Mouse (Mus musculus) forebrain, embryonic 11.5 days (tissue): ENCODE data around the gene Smim14. TPM values are rescaled to one million over a fixed set of nuclear protein-coding genes. Genes with fewer than 3 reads are reported as not detected.

Source experiments
- ATAC-seq: fragments of 200-750 bp; cut with Nextera tagmentation; replicated peaks from 2 replicates; pipeline ENCODE4 v1.8.0; 2017; ENCODE audit warnings: moderate TSS enrichment; ENCODE audit not compliant: low FRiP score
- DNase-seq: peaks from one replicate; pipeline ENCODE4 v3.0.0-alpha.2; 2017; ENCODE audit warnings: low spot score
- H3K27ac ChIP-seq: fragments of 300-500 bp; sonication (generic); 2 replicates; pipeline ENCODE4 v1.5.1; 2014; ENCODE audit warnings: low read depth, low read length
- H3K27me3 ChIP-seq: fragments of 300-500 bp; sonication (generic); 2 replicates; pipeline ENCODE4 v1.6.1; 2014; ENCODE audit warnings: mild to moderate bottlenecking, low read length, mixed read lengths; ENCODE audit not compliant: control insufficient read depth, insufficient read depth
- H3K36me3 ChIP-seq: fragments of 300-500 bp; sonication (generic); 2 replicates; pipeline ENCODE4 v1.6.1; 2014; ENCODE audit warnings: mild to moderate bottlenecking, low read length, moderate library complexity, mixed read lengths; ENCODE audit not compliant: control insufficient read depth, insufficient read depth
- H3K4me1 ChIP-seq: fragments of 300-500 bp; sonication (generic); replicated peaks from 2 replicates; pipeline ENCODE4 v1.6.1; 2014; ENCODE audit warnings: low read length, mixed read lengths; ENCODE audit not compliant: control insufficient read depth, insufficient read depth
- H3K4me2 ChIP-seq: fragments of 300-500 bp; sonication (generic); 2 replicates; pipeline ENCODE4 v1.6.1; 2014; ENCODE audit warnings: low read depth, mild to moderate bottlenecking, low read length, moderate library complexity, mixed read lengths; ENCODE audit not compliant: severe bottlenecking
- H3K4me3 ChIP-seq: fragments of 300-500 bp; sonication (generic); 2 replicates; pipeline ENCODE4 v1.5.1; 2014; ENCODE audit warnings: low read depth, low read length
- H3K9ac ChIP-seq: fragments of 300-500 bp; sonication (generic); 2 replicates; pipeline ENCODE4 v1.6.1; 2014; ENCODE audit warnings: low read length
- H3K9me3 ChIP-seq: fragments of 300-500 bp; sonication (generic); 2 replicates; pipeline ENCODE4 v1.6.1; 2016; ENCODE audit warnings: low read length, mixed read lengths; ENCODE audit not compliant: control insufficient read depth
- WGBS: fragments of 180-500 bp; shearing (Covaris S2); extraction: QIAGEN DNeasy Blood & Tissue Kit; methylation state at CpG from one replicate; pipeline ENCODE4 v1.1.7; 2014; 5-methylcytosine and 5-hydroxymethylcytosine counted together
- polyA plus RNA-seq: library from polyadenylated mRNA; unstranded; fragments of >200 nt; fragmentation: Nextera tagmentation; extraction: Ambion mirVana; gene quantifications from 2 replicates; pipeline ENCODE4 v1.2.1, GENCODE M21; 2014

Smim14 gene
- polyA plus RNA-seq, 1 experiment from 2014 or later, result 71.9 TPM

GRCm38 (mm10) chr5:65466911-65467310, 70.1 kb downstream of the Smim14 start:
- 87% methylated on average over 3 of the region's 3 CpGs for WGBS

GRCm38 (mm10) chr5:65460361-65460760, 76.6 kb downstream of the Smim14 start:
- no peak for DNase-seq
- Histone ChIP-seq H3K4me3 (no peak overlapping the region), H3K4me2 (no peak overlapping the region), H3K27ac (no peak overlapping the region), H3K9ac (no peak overlapping the region), H3K4me1 (no peaks in the 10 kb centered on the region), H3K9me3 (no peaks in the 10 kb centered on the region), H3K27me3 (no peaks in the 10 kb centered on the region), H3K36me3 (no peaks in the 10 kb centered on the region)
- ATAC-seq, result no peak
- WGBS, result 88% methylated on average over 14 of the region's 14 CpGs

More at GRCm38 (mm10) chr5:65466911-65467310, 70.1 kb downstream of the Smim14 start:
- H3K9ac ChIP-seq, result no peak overlapping the region
- H3K9me3 ChIP-seq, result no peaks in the 10 kb centered on the region
- ATAC-seq, result no peak
- no peaks in the 10 kb centered on the region for H3K4me1 ChIP-seq
- H3K4me2 ChIP-seq, result no peak overlapping the region
- no peaks in the 10 kb centered on the region; the same call in 1 of the 2 replicates for H3K36me3 ChIP-seq
- DNase-seq, result no peak
- no peak overlapping the region for H3K27ac ChIP-seq
- H3K27me3 ChIP-seq, result no peaks in the 10 kb centered on the region
- H3K4me3 ChIP-seq, result no peak overlapping the region

GRCm38 (mm10) chr5:65459454-65459853, 77.5 kb downstream of the Smim14 start:
- no peak overlapping the region for H3K9ac ChIP-seq
- no peak for ATAC-seq
- no peak overlapping the region for H3K4me3 ChIP-seq
- H3K4me1 ChIP-seq, result no peaks in the 10 kb centered on the region
- H3K4me2 ChIP-seq, result no peak overlapping the region
- H3K27ac ChIP-seq, result no peak overlapping the region
- no peak for DNase-seq
- H3K27me3 ChIP-seq, result no peaks in the 10 kb centered on the region
- no peaks in the 10 kb centered on the region for H3K9me3 ChIP-seq
- H3K36me3 ChIP-seq, result no peaks in the 10 kb centered on the region
- WGBS, result 97% methylated on average over 3 of the region's 3 CpGs

DNA sequence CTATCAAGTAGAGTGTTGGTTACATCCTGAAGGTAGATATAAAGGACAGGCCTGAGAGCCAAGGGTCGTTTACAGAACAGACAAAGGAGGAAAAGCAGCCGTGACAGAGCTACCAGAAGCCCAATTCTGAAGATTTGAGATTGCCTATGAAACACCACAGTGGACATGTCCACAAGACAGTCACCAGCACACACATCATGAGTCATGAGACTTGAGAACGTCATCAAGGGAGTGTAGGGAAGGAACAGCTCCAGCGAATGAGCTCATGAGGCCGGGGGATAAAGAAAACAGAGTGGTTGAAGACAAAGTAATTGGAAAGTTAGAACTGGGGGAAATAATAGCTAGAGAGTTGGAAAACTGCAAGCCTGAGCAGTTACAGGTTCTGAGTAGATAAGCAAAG, 79.1 kb downstream of the Smim14 start:
- Histone ChIP-seq H3K4me2 (no peak overlapping the region), H3K27me3 (no peaks in the 10 kb centered on the region), H3K4me3 (no peak overlapping the region), H3K9me3 (no peaks in the 10 kb centered on the region), H3K4me1 (no peaks in the 10 kb centered on the region), H3K27ac (no peak overlapping the region), H3K9ac (no peak overlapping the region), H3K36me3 (no peaks in the 10 kb centered on the region)
- no peak for ATAC-seq
- 77% methylated on average over 5 of the region's 5 CpGs for WGBS
- no peak for DNase-seq

GRCm38 (mm10) chr5:65457086-65457827, 79.7 kb downstream of the Smim14 start:
- H3K27ac ChIP-seq, result no peak overlapping the region
- H3K4me2 ChIP-seq, result no peak overlapping the region
- ATAC-seq, result no peak
- 70% methylated on average over 7 of the region's 7 CpGs for WGBS
- DNase-seq, result no peak
- no peaks in the 10 kb centered on the region for H3K36me3 ChIP-seq
- no peak overlapping the region for H3K9ac ChIP-seq
- H3K4me1 ChIP-seq, result no peaks in the 10 kb centered on the region
- no peaks in the 10 kb centered on the region for H3K27me3 ChIP-seq
- no peaks in the 10 kb centered on the region for H3K9me3 ChIP-seq
- no peak overlapping the region for H3K4me3 ChIP-seq

DNA sequence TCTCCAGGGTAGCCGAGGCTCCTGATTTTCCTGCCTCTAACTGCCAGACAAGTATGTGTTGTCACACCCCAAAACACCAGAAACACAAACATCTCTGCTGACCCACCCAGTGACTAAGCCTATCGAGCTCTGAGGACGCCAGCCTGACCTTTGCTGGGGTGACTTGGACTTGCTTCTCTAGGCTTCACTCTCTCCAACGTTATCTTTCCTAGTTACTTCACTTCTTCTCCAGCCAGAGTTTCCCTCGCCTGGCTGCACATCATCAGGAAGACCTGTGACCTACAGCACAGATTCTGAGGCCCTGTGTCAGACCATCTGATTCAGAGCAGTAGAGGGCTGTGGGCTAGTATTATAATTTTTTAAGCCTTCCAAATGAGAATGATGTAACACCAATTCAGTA, 82.2 kb downstream of the Smim14 start:
- ATAC-seq (no peak), DNase-seq (no peak)
- Histone ChIP-seq H3K9ac (no peak overlapping the region), H3K4me1 (no peaks in the 10 kb centered on the region), H3K9me3 (no peaks in the 10 kb centered on the region), H3K27me3 (no peaks in the 10 kb centered on the region), H3K27ac (no peak overlapping the region), H3K36me3 (no peaks in the 10 kb centered on the region), H3K4me2 (no peak overlapping the region), H3K4me3 (no peak overlapping the region)
- 79% methylated on average over 5 of the region's 5 CpGs for WGBS

GRCm38 (mm10) chr5:65448941-65449340, 88.0 kb downstream of the Smim14 start:
- Histone ChIP-seq H3K4me1 (no peaks in the 10 kb centered on the region), H3K9me3 (no peaks in the 10 kb centered on the region), H3K4me3 (no peak overlapping the region), H3K27me3 (no peaks in the 10 kb centered on the region), H3K27ac (no peak overlapping the region), H3K9ac (no peak overlapping the region), H3K36me3 (no peaks in the 10 kb centered on the region), H3K4me2 (no peak overlapping the region)
- 81% methylated on average over 4 of the region's 4 CpGs for WGBS
- ATAC-seq, result no peak
- no peak for DNase-seq

- Histone ChIP-seq H3K4me3 (no peak overlapping the region), H3K36me3 (no peaks in the 10 kb centered on the region), H3K9me3 (no peaks in the 10 kb centered on the region), H3K4me2 (no peak overlapping the region), H3K27ac (no peak overlapping the region), H3K4me1 (no peaks in the 10 kb centered on the region), H3K27me3 (no peaks in the 10 kb centered on the region), H3K9ac (no peak overlapping the region)
- 81% methylated on average over 2 of the region's 2 CpGs for WGBS
- ATAC-seq, result no peak
- DNase-seq, result no peak
Observed at GRCm38 (mm10) chr5:65447826-65448225, 89.2 kb downstream of the Smim14 start.

- ATAC-seq (no peak), DNase-seq (no peak)
- WGBS, result 87% methylated on average over 2 of the region's 2 CpGs
- H3K36me3 ChIP-seq, result no peaks in the 10 kb centered on the region
- H3K27ac ChIP-seq, result no peak overlapping the region
- no peak overlapping the region for H3K4me3 ChIP-seq
- H3K9ac ChIP-seq, result no peak overlapping the region
- H3K9me3 ChIP-seq, result no peaks in the 10 kb centered on the region
- no peaks in the 10 kb centered on the region for H3K27me3 ChIP-seq
- no peak overlapping the region for H3K4me2 ChIP-seq
- H3K4me1 ChIP-seq, result no peaks in the 10 kb centered on the region
Observed at GRCm38 (mm10) chr5:65446756-65447155, 90.2 kb downstream of the Smim14 start.
